Mouse (Mus musculus): Measurements from ENCODE around the gene Ada. TPM values are rescaled to one million over a fixed set of nuclear protein-coding genes. Genes with fewer than 3 reads are reported as not detected.

Gene Ada
- polyA plus RNA-seq, 1 experiment from 2014 or later = 3.8 TPM

GRCm38 (mm10) chr2:163776661-163777060 is 26.6 kb upstream of the Ada start:
- no peak overlapping the region for H3K27ac ChIP-seq (ENCODE audit: low read depth, low read length)
- 16% methylated on average over 13 of the region's 13 CpGs for WGBS (ENCODE audit: insufficient replicate concordance)
- no peak overlapping the region for H3K4me3 ChIP-seq (ENCODE audit: low read depth, low read length)
- H3K9me3 ChIP-seq (replicated peaks; ENCODE audit: control insufficient read depth, low read length) = no peaks in the 10 kb centered on the region
- no peaks in the 10 kb centered on the region for H3K36me3 ChIP-seq (ENCODE audit: control insufficient read depth, insufficient read depth, low read length)
- no peak for ATAC-seq (replicated peaks; ENCODE audit: insufficient number of reproducible peaks, low FRiP score, low TSS enrichment)
- H3K4me1 ChIP-seq (ENCODE audit: control insufficient read depth, insufficient read depth, low read length) = no peaks in the 10 kb centered on the region
- H3K27me3 ChIP-seq (ENCODE audit: control insufficient read depth, insufficient read depth, low read length) = peaks cover 6% of the 10 kb centered on the region
- no peak overlapping the region for H3K9ac ChIP-seq (ENCODE audit: low read depth, low read length)
- H3K4me2 ChIP-seq = no peak overlapping the region

- no peak overlapping the region for H3K9ac ChIP-seq (ENCODE audit: low read depth, low read length)
- 72% methylated on average over 8 of the region's 8 CpGs for WGBS (ENCODE audit: insufficient replicate concordance)
- ATAC-seq (replicated peaks; ENCODE audit: insufficient number of reproducible peaks, low FRiP score, low TSS enrichment) = no peak
- H3K27ac ChIP-seq (ENCODE audit: low read depth, low read length) = no peak overlapping the region
- H3K27me3 ChIP-seq (ENCODE audit: control insufficient read depth, insufficient read depth, low read length) = 0 out of 2 replicates have a peak, but pooled peaks cover 8% of the 10 kb centered on the region
- no peaks in the 10 kb centered on the region for H3K4me1 ChIP-seq (ENCODE audit: control insufficient read depth, insufficient read depth, low read length)
- H3K36me3 ChIP-seq (ENCODE audit: control insufficient read depth, insufficient read depth, low read length) = no peaks in the 10 kb centered on the region
- H3K9me3 ChIP-seq (replicated peaks; ENCODE audit: control insufficient read depth, low read length) = no peaks in the 10 kb centered on the region
- no peak overlapping the region for H3K4me2 ChIP-seq
- no peak overlapping the region for H3K4me3 ChIP-seq (ENCODE audit: low read depth, low read length)
Observed at GRCm38 (mm10) chr2:163770731-163771130, 20.7 kb upstream of the Ada start.

GRCm38 (mm10) chr2:163766890-163767289 is 16.9 kb upstream of the Ada start:
- 63% methylated on average over 1 of the region's 1 CpGs for WGBS (ENCODE audit: insufficient replicate concordance)
- no peak for ATAC-seq (replicated peaks; ENCODE audit: insufficient number of reproducible peaks, low FRiP score, low TSS enrichment)

GRCm38 (mm10) chr2:163766261-163766660 is 16.2 kb upstream of the Ada start:
- Histone ChIP-seq H3K4me1 (ENCODE audit: control insufficient read depth, insufficient read depth, low read length) (no peaks in the 10 kb centered on the region), H3K9me3 (replicated peaks; ENCODE audit: control insufficient read depth, low read length) (no peaks in the 10 kb centered on the region), H3K4me3 (ENCODE audit: low read depth, low read length) (no peak overlapping the region), H3K4me2 (no peak overlapping the region), H3K9ac (ENCODE audit: low read depth, low read length) (no peak overlapping the region), H3K27ac (ENCODE audit: low read depth, low read length) (no peak overlapping the region), H3K27me3 (ENCODE audit: control insufficient read depth, insufficient read depth, low read length) (0 out of 2 replicates have a peak, but pooled peaks cover 8% of the 10 kb centered on the region), H3K36me3 (ENCODE audit: control insufficient read depth, insufficient read depth, low read length) (no peaks in the 10 kb centered on the region)
- ATAC-seq (replicated peaks; ENCODE audit: insufficient number of reproducible peaks, low FRiP score, low TSS enrichment) = no peak

More at GRCm38 (mm10) chr2:163766890-163767289, 16.9 kb upstream of the Ada start:
- no peak overlapping the region for H3K4me3 ChIP-seq (ENCODE audit: low read depth, low read length)
- H3K9me3 ChIP-seq (replicated peaks; ENCODE audit: control insufficient read depth, low read length) = no peaks in the 10 kb centered on the region
- no peak overlapping the region for H3K27ac ChIP-seq (ENCODE audit: low read depth, low read length)
- H3K4me1 ChIP-seq (ENCODE audit: control insufficient read depth, insufficient read depth, low read length) = no peaks in the 10 kb centered on the region
- H3K4me2 ChIP-seq = no peak overlapping the region
- 0 out of 2 replicates have a peak, but pooled peaks cover 8% of the 10 kb centered on the region for H3K27me3 ChIP-seq (ENCODE audit: control insufficient read depth, insufficient read depth, low read length)
- H3K9ac ChIP-seq (ENCODE audit: low read depth, low read length) = no peak overlapping the region
- H3K36me3 ChIP-seq (ENCODE audit: control insufficient read depth, insufficient read depth, low read length) = no peaks in the 10 kb centered on the region

GRCm38 (mm10) chr2:163761402-163761801 is 11.4 kb upstream of the Ada start:
- WGBS (ENCODE audit: insufficient replicate concordance) = 82% methylated on average over 7 of the region's 7 CpGs
- Histone ChIP-seq H3K9ac (ENCODE audit: low read depth, low read length) (no peak overlapping the region), H3K4me3 (ENCODE audit: low read depth, low read length) (no peak overlapping the region), H3K9me3 (replicated peaks; ENCODE audit: control insufficient read depth, low read length) (no peaks in the 10 kb centered on the region), H3K36me3 (ENCODE audit: control insufficient read depth, insufficient read depth, low read length) (no peaks in the 10 kb centered on the region), H3K4me2 (no peak overlapping the region), H3K27me3 (ENCODE audit: control insufficient read depth, insufficient read depth, low read length) (no peaks in the 10 kb centered on the region), H3K4me1 (ENCODE audit: control insufficient read depth, insufficient read depth, low read length) (no peaks in the 10 kb centered on the region), H3K27ac (ENCODE audit: low read depth, low read length) (no peak overlapping the region)
- no peak for ATAC-seq (replicated peaks; ENCODE audit: insufficient number of reproducible peaks, low FRiP score, low TSS enrichment)

- H3K4me3 ChIP-seq (ENCODE audit: low read depth, low read length) = no peak overlapping the region
- no peak for ATAC-seq (replicated peaks; ENCODE audit: insufficient number of reproducible peaks, low FRiP score, low TSS enrichment)
- H3K27ac ChIP-seq (ENCODE audit: low read depth, low read length) = no peak overlapping the region
- no peak overlapping the region for H3K4me2 ChIP-seq
- WGBS (ENCODE audit: insufficient replicate concordance) = 74% methylated on average over 6 of the region's 6 CpGs
- no peaks in the 10 kb centered on the region for H3K4me1 ChIP-seq (ENCODE audit: control insufficient read depth, insufficient read depth, low read length)
- no peaks in the 10 kb centered on the region for H3K27me3 ChIP-seq (ENCODE audit: control insufficient read depth, insufficient read depth, low read length)
- H3K36me3 ChIP-seq (ENCODE audit: control insufficient read depth, insufficient read depth, low read length) = no peaks in the 10 kb centered on the region
- no peaks in the 10 kb centered on the region for H3K9me3 ChIP-seq (replicated peaks; ENCODE audit: control insufficient read depth, low read length)
- H3K9ac ChIP-seq (ENCODE audit: low read depth, low read length) = no peak overlapping the region
Observed at GRCm38 (mm10) chr2:163760589-163760988, 10.6 kb upstream of the Ada start.

- H3K27me3 ChIP-seq (ENCODE audit: control insufficient read depth, insufficient read depth, low read length) = no peaks in the 10 kb centered on the region
- H3K9ac ChIP-seq (ENCODE audit: low read depth, low read length) = no peak overlapping the region
- no peaks in the 10 kb centered on the region for H3K4me1 ChIP-seq (ENCODE audit: control insufficient read depth, insufficient read depth, low read length)
- H3K4me2 ChIP-seq = no peak overlapping the region
- no peak overlapping the region for H3K4me3 ChIP-seq (ENCODE audit: low read depth, low read length)
- H3K36me3 ChIP-seq (ENCODE audit: control insufficient read depth, insufficient read depth, low read length) = no peaks in the 10 kb centered on the region
- H3K27ac ChIP-seq (ENCODE audit: low read depth, low read length) = no peak overlapping the region
- no peaks in the 10 kb centered on the region for H3K9me3 ChIP-seq (replicated peaks; ENCODE audit: control insufficient read depth, low read length)
- no peak for ATAC-seq (replicated peaks; ENCODE audit: insufficient number of reproducible peaks, low FRiP score, low TSS enrichment)
- 73% methylated on average over 2 of the region's 2 CpGs for WGBS (ENCODE audit: insufficient replicate concordance)
Observed at GRCm38 (mm10) chr2:163758146-163758545, 8.1 kb upstream of the Ada start.

GRCm38 (mm10) chr2:163756723-163757122 is 6.7 kb upstream of the Ada start:
- no peak overlapping the region for H3K4me3 ChIP-seq (ENCODE audit: low read depth, low read length)
- no peak overlapping the region for H3K27ac ChIP-seq (ENCODE audit: low read depth, low read length)
- whole genome bisulfite sequencing (ENCODE audit: insufficient replicate concordance) = 52% methylated on average over 2 of the region's 2 CpGs
- H3K9ac ChIP-seq (ENCODE audit: low read depth, low read length) = no peak overlapping the region
- H3K27me3 ChIP-seq (ENCODE audit: control insufficient read depth, insufficient read depth, low read length) = no peaks in the 10 kb centered on the region
- ATAC-seq (replicated peaks; ENCODE audit: insufficient number of reproducible peaks, low FRiP score, low TSS enrichment) = no peak
- H3K36me3 ChIP-seq (ENCODE audit: control insufficient read depth, insufficient read depth, low read length) = no peaks in the 10 kb centered on the region
- no peak overlapping the region for H3K4me2 ChIP-seq
- no peaks in the 10 kb centered on the region for H3K4me1 ChIP-seq (ENCODE audit: control insufficient read depth, insufficient read depth, low read length)
- H3K9me3 ChIP-seq (replicated peaks; ENCODE audit: control insufficient read depth, low read length) = no peaks in the 10 kb centered on the region

GRCm38 (mm10) chr2:163754228-163754627 is 4.2 kb upstream of the Ada start:
- no peak overlapping the region for H3K27ac ChIP-seq (ENCODE audit: low read depth, low read length)
- no peaks in the 10 kb centered on the region for H3K36me3 ChIP-seq (ENCODE audit: control insufficient read depth, insufficient read depth, low read length)
- H3K4me1 ChIP-seq (ENCODE audit: control insufficient read depth, insufficient read depth, low read length) = no peaks in the 10 kb centered on the region
- no peak for ATAC-seq (replicated peaks; ENCODE audit: insufficient number of reproducible peaks, low FRiP score, low TSS enrichment)
- no peak overlapping the region for H3K4me2 ChIP-seq
- no peak overlapping the region for H3K9ac ChIP-seq (ENCODE audit: low read depth, low read length)
- no peak overlapping the region for H3K4me3 ChIP-seq (ENCODE audit: low read depth, low read length)
- H3K9me3 ChIP-seq (replicated peaks; ENCODE audit: control insufficient read depth, low read length) = no peaks in the 10 kb centered on the region
- peaks cover 11% of the 10 kb centered on the region for H3K27me3 ChIP-seq (ENCODE audit: control insufficient read depth, insufficient read depth, low read length)
- WGBS (ENCODE audit: insufficient replicate concordance) = 75% methylated on average over 5 of the region's 5 CpGs
